Mouse (Mus musculus) erythroblast, embryonic 14.5 days (primary cell): ENCODE data around the gene Dhdds. TPM values are rescaled to one million over a fixed set of nuclear protein-coding genes. Genes with fewer than 3 reads are reported as not detected.
A peak's percentile ranks its signal among the peaks of the same experiment; 100 is the strongest.

Experiments
- H3K27me3 ChIP-seq: 2 replicates; pipeline ENCODE4 v1.6.1; 2012; ENCODE audit warnings: inconsistent platforms; ENCODE audit not compliant: control insufficient read depth
- H3K36me3 ChIP-seq: 2 replicates; pipeline ENCODE4 v1.6.1; 2012; ENCODE audit warnings: mild to moderate bottlenecking, inconsistent platforms; ENCODE audit not compliant: control insufficient read depth
- H3K4me1 ChIP-seq: 2 replicates; pipeline ENCODE4 v1.6.1; 2012; ENCODE audit warnings: inconsistent platforms; ENCODE audit not compliant: control insufficient read depth
- H3K4me3 ChIP-seq: replicated peaks from 2 replicates; pipeline ENCODE3; 2012; ENCODE audit warnings: moderate library complexity, mild to moderate bottlenecking, inconsistent platforms
- H3K9me3 ChIP-seq: 2 replicates; pipeline ENCODE4 v1.6.1; 2012; ENCODE audit warnings: low read length, inconsistent platforms, mixed read lengths; ENCODE audit not compliant: control insufficient read depth
- GATA1 ChIP-seq: IDR thresholded peaks from 2 replicates; pipeline ENCODE4 v1.6.1; 2012; ENCODE audit warnings: low read length, inconsistent platforms, mixed read lengths
- TAL1 ChIP-seq: IDR thresholded peaks from 3 replicates; pipeline ENCODE4 v1.6.1; 2012; ENCODE audit warnings: low read length, inconsistent platforms, mixed read lengths
- polyA plus RNA-seq: library from polyadenylated mRNA; stranded (reverse); fragments of >175 nt; gene quantifications from 2 replicates; pipeline ENCODE4 v1.2.3, GENCODE M21; 2012

Gene Dhdds
- polyA plus RNA-seq, 1 experiment: 1.5 TPM

- TF ChIP-seq TAL1 (no peak), GATA1 (no peak)
- Histone ChIP-seq H3K4me3 (peak overlapping the region; percentile 88), H3K9me3 (no peaks in the 10 kb centered on the region), H3K4me1 (peaks cover 39% of the 10 kb centered on the region), H3K27me3 (no peaks in the 10 kb centered on the region), H3K36me3 (peaks cover 55% of the 10 kb centered on the region)
These were observed 33.4 kb downstream of the Dhdds start for GRCm38 (mm10) chr4:133967138-133967865.

GRCm38 (mm10) chr4:133966271-133966940 lies 34.3 kb downstream of the Dhdds start:
- H3K4me3 ChIP-seq: peak overlapping the region; percentile 88
- H3K4me1 ChIP-seq: peaks cover 39% of the 10 kb centered on the region
- H3K36me3 ChIP-seq: peaks cover 50% of the 10 kb centered on the region
- H3K27me3 ChIP-seq: no peaks in the 10 kb centered on the region
- H3K9me3 ChIP-seq: no peaks in the 10 kb centered on the region
- TF ChIP-seq GATA1 (no peak), TAL1 (no peak)

- TF ChIP-seq GATA1 (no peak), TAL1 (no peak)
- H3K36me3 ChIP-seq: peaks cover 37% of the 10 kb centered on the region
- no peak overlapping the region for H3K4me3 ChIP-seq
- peaks cover 16% of the 10 kb centered on the region for H3K4me1 ChIP-seq
- no peaks in the 10 kb centered on the region for H3K9me3 ChIP-seq
- no peaks in the 10 kb centered on the region for H3K27me3 ChIP-seq
These were observed 38.2 kb downstream of the Dhdds start for GRCm38 (mm10) chr4:133962566-133962965.

GRCm38 (mm10) chr4:133958884-133959283 lies 41.8 kb downstream of the Dhdds start:
- H3K27me3 ChIP-seq: no peaks in the 10 kb centered on the region
- no peaks in the 10 kb centered on the region for H3K4me1 ChIP-seq
- no peaks in the 10 kb centered on the region for H3K9me3 ChIP-seq
- peaks cover 14% of the 10 kb centered on the region for H3K36me3 ChIP-seq
- TF ChIP-seq GATA1 (no peak), TAL1 (no peak)
- no peak overlapping the region for H3K4me3 ChIP-seq

- TF ChIP-seq TAL1: no peak
- no peak for TF ChIP-seq GATA1
- Histone ChIP-seq H3K36me3 (no peaks in the 10 kb centered on the region), H3K4me1 (no peaks in the 10 kb centered on the region), H3K4me3 (no peak overlapping the region), H3K27me3 (no peaks in the 10 kb centered on the region), H3K9me3 (no peaks in the 10 kb centered on the region)
These were observed 44.4 kb downstream of the Dhdds start for GRCm38 (mm10) chr4:133956358-133956757.

- TF ChIP-seq TAL1 (no peak), GATA1 (no peak)
- H3K4me3 ChIP-seq: no peak overlapping the region
- no peaks in the 10 kb centered on the region for H3K27me3 ChIP-seq
- H3K9me3 ChIP-seq: peaks cover 2% of the 10 kb centered on the region; the same call in 1 of the 2 replicates
- no peaks in the 10 kb centered on the region for H3K4me1 ChIP-seq
- H3K36me3 ChIP-seq: no peaks in the 10 kb centered on the region
These were observed 54.0 kb downstream of the Dhdds start for GRCm38 (mm10) chr4:133946736-133947135.

GRCm38 (mm10) chr4:133943791-133944190 lies 56.9 kb downstream of the Dhdds start:
- no peaks in the 10 kb centered on the region for H3K4me1 ChIP-seq
- no peaks in the 10 kb centered on the region for H3K36me3 ChIP-seq
- no peak for TF ChIP-seq GATA1
- no peak for TF ChIP-seq TAL1
- H3K27me3 ChIP-seq: no peaks in the 10 kb centered on the region
- H3K9me3 ChIP-seq: peaks cover 2% of the 10 kb centered on the region; the same call in 1 of the 2 replicates
- H3K4me3 ChIP-seq: no peak overlapping the region

GRCm38 (mm10) chr4:133942679-133943078 lies 58.0 kb downstream of the Dhdds start:
- Histone ChIP-seq H3K4me1 (no peaks in the 10 kb centered on the region), H3K27me3 (no peaks in the 10 kb centered on the region), H3K4me3 (no peak overlapping the region), H3K36me3 (no peaks in the 10 kb centered on the region), H3K9me3 (peaks cover 2% of the 10 kb centered on the region; the same call in 1 of the 2 replicates)
- TF ChIP-seq GATA1 (no peak), TAL1 (no peak)

- Histone ChIP-seq H3K36me3 (no peaks in the 10 kb centered on the region), H3K9me3 (peaks cover 2% of the 10 kb centered on the region; the same call in 1 of the 2 replicates), H3K4me3 (no peak overlapping the region), H3K4me1 (no peaks in the 10 kb centered on the region), H3K27me3 (no peaks in the 10 kb centered on the region)
- TF ChIP-seq GATA1 (no peak), TAL1 (no peak)
These were observed 59.1 kb downstream of the Dhdds start for GRCm38 (mm10) chr4:133941576-133941975.
